Mouse (Mus musculus) lung, embryonic 14.5 days (tissue): ENCODE data around the gene Dnajc11. TPM values are rescaled to one million over a fixed set of nuclear protein-coding genes. Genes with fewer than 3 reads are reported as not detected.

ENCODE experiments used
- ATAC-seq: fragments of 200-750 bp; cut with Nextera tagmentation; 2 replicates; pipeline ENCODE4 v1.8.0; 2017; ENCODE audit warnings: mild to moderate bottlenecking, moderate TSS enrichment, moderate library complexity; ENCODE audit not compliant: insufficient read depth
- DNase-seq: peaks from one replicate; pipeline ENCODE4 v3.0.0-alpha.2; 2015
- H3K27ac ChIP-seq: fragments of 300-500 bp; sonication (generic); 2 replicates; pipeline ENCODE4 v1.5.1; 2014; ENCODE audit warnings: low read depth, mild to moderate bottlenecking, moderate library complexity
- H3K27me3 ChIP-seq: fragments of 300-500 bp; sonication (generic); 2 replicates; pipeline ENCODE4 v1.6.1; 2014; ENCODE audit warnings: low read length, control low read depth; ENCODE audit not compliant: insufficient read depth
- H3K36me3 ChIP-seq: fragments of 300-500 bp; sonication (generic); 2 replicates; pipeline ENCODE4 v1.6.1; 2014; ENCODE audit warnings: control low read depth; ENCODE audit not compliant: insufficient read depth
- H3K4me1 ChIP-seq: fragments of 300-500 bp; sonication (generic); 2 replicates; pipeline ENCODE4 v1.6.1; 2014; ENCODE audit warnings: antibody characterized with exemption, control low read depth; ENCODE audit not compliant: insufficient read depth
- H3K4me2 ChIP-seq: fragments of 300-500 bp; sonication (generic); 2 replicates; pipeline ENCODE4 v1.6.1; 2014; ENCODE audit warnings: mild to moderate bottlenecking
- H3K4me3 ChIP-seq: fragments of 300-500 bp; sonication (generic); 2 replicates; pipeline ENCODE4 v1.5.1; 2014; ENCODE audit warnings: low read depth, low read length
- H3K9ac ChIP-seq: fragments of 300-500 bp; sonication (generic); 2 replicates; pipeline ENCODE4 v1.6.1; 2014
- H3K9me3 ChIP-seq: fragments of 300-500 bp; sonication (generic); 2 replicates; pipeline ENCODE4 v1.6.1; 2016; ENCODE audit warnings: low read depth, low read length, control low read depth
- CTCF ChIP-seq: IDR thresholded peaks from 2 replicates; pipeline ENCODE4 v1.5.1; 2016; ENCODE audit warnings: antibody characterized with exemption, low read depth
- WGBS: fragments of 180-500 bp; shearing (Covaris S2); extraction: QIAGEN DNeasy Blood & Tissue Kit; methylation state at CpG from one replicate; pipeline ENCODE4 v1.1.7; 2014; 5-methylcytosine and 5-hydroxymethylcytosine counted together
- polyA plus RNA-seq: library from polyadenylated mRNA; unstranded; fragments of >200 nt; fragmentation: Nextera tagmentation; extraction: Ambion mirVana; gene quantifications from 2 replicates; pipeline ENCODE4 v1.2.1, GENCODE M21; 2014

Dnajc11 gene
- polyA plus RNA-seq, 1 experiment from 2014 or later = 65.9 TPM

- peak within 1 kb of the TSS; percentile 100 for H3K4me2 ChIP-seq
- no peaks in the 10 kb centered on the region for H3K27me3 ChIP-seq
- H3K36me3 ChIP-seq = peaks cover 12% of the 10 kb centered on the region; the same call in 1 of the 2 replicates
- peak; percentile 90 for ATAC-seq
- peak within 1 kb of the TSS; percentile 95 for H3K27ac ChIP-seq
- under 1% methylated on average over 45 of the region's 45 CpGs for WGBS
- H3K4me1 ChIP-seq = peaks cover 29% of the 10 kb centered on the region
- H3K9ac ChIP-seq = peak within 1 kb of the TSS; percentile 67
- no peak for TF ChIP-seq CTCF
- peak within 1 kb of the TSS; percentile 79 for H3K4me3 ChIP-seq
- peak; percentile 98 for DNase-seq
- no peaks in the 10 kb centered on the region for H3K9me3 ChIP-seq
These were observed 75.2 kb downstream of the Dnajc11 start, which contains the start of gene Klhl21 for GRCm38 (mm10) chr4:152008622-152009075. Klhl21 (plus strand) TSS chr4:152008803.

GRCm38 (mm10) chr4:152009076-152010051, 75.9 kb downstream of the Dnajc11 start:
- Histone ChIP-seq H3K27ac (peak overlapping the region; percentile 95), H3K4me2 (peak overlapping the region; percentile 100), H3K36me3 (peaks cover 19% of the 10 kb centered on the region), H3K27me3 (no peaks in the 10 kb centered on the region), H3K4me1 (peaks cover 29% of the 10 kb centered on the region), H3K9me3 (no peaks in the 10 kb centered on the region), H3K9ac (peak overlapping the region; percentile 67), H3K4me3 (peak overlapping the region; percentile 79)
- WGBS = under 1% methylated on average over 111 of the region's 115 CpGs
- no peak for TF ChIP-seq CTCF
- DNase-seq = peak; percentile 91
- peak; percentile 84 for ATAC-seq

GRCm38 (mm10) chr4:152010091-152010706, 76.7 kb downstream of the Dnajc11 start:
- Histone ChIP-seq H3K9ac (peak overlapping the region; percentile 67), H3K4me1 (peaks cover 29% of the 10 kb centered on the region), H3K27me3 (no peaks in the 10 kb centered on the region), H3K9me3 (no peaks in the 10 kb centered on the region), H3K27ac (peak overlapping the region; percentile 95), H3K4me2 (peak overlapping the region; percentile 100), H3K4me3 (peak overlapping the region; percentile 79), H3K36me3 (peaks cover 27% of the 10 kb centered on the region)
- TF ChIP-seq CTCF = no peak
- WGBS = under 1% methylated on average over 10 of the region's 10 CpGs
- DNase-seq = peak; percentile 77
- ATAC-seq = peak; percentile 31

- Histone ChIP-seq H3K36me3 (peaks cover 33% of the 10 kb centered on the region), H3K27me3 (no peaks in the 10 kb centered on the region), H3K4me2 (peak overlapping the region; percentile 100), H3K4me1 (peaks cover 29% of the 10 kb centered on the region), H3K4me3 (peak overlapping the region; percentile 79), H3K9ac (peak overlapping the region; percentile 67), H3K9me3 (no peaks in the 10 kb centered on the region), H3K27ac (peak overlapping the region; percentile 95)
- DNase-seq (no peak), ATAC-seq (0 out of 2 replicates have a peak, but pooled peaks have one; percentile 0)
- WGBS = 10% methylated on average over 13 of the region's 13 CpGs
- TF ChIP-seq CTCF = no peak
These were observed 77.2 kb downstream of the Dnajc11 start for GRCm38 (mm10) chr4:152010707-152011134.

- H3K27me3 ChIP-seq = no peaks in the 10 kb centered on the region
- peaks cover 38% of the 10 kb centered on the region for H3K36me3 ChIP-seq
- peak overlapping the region; percentile 79 for H3K4me3 ChIP-seq
- H3K9ac ChIP-seq = peak overlapping the region; percentile 67
- DNase-seq (no peak), ATAC-seq (no peak)
- no peak for TF ChIP-seq CTCF
- peak overlapping the region; percentile 40; the same call in 1 of the 2 replicates for H3K27ac ChIP-seq
- peak overlapping the region; percentile 100 for H3K4me2 ChIP-seq
- peaks cover 29% of the 10 kb centered on the region for H3K4me1 ChIP-seq
- WGBS = 51% methylated on average over 8 of the region's 8 CpGs
- no peaks in the 10 kb centered on the region for H3K9me3 ChIP-seq
These were observed 77.8 kb downstream of the Dnajc11 start for GRCm38 (mm10) chr4:152011171-152011760.

GRCm38 (mm10) chr4:152012109-152012508, 78.6 kb downstream of the Dnajc11 start:
- Histone ChIP-seq H3K9ac (no peak overlapping the region; the same call in 1 of the 2 replicates), H3K36me3 (peaks cover 46% of the 10 kb centered on the region), H3K9me3 (no peaks in the 10 kb centered on the region), H3K27ac (no peak overlapping the region), H3K4me3 (no peak overlapping the region), H3K4me2 (no peak overlapping the region; the same call in 1 of the 2 replicates), H3K27me3 (no peaks in the 10 kb centered on the region), H3K4me1 (peaks cover 27% of the 10 kb centered on the region)
- DNase-seq = no peak
- no peak for ATAC-seq
- 87% methylated on average over 16 of the region's 16 CpGs for WGBS
- no peak for TF ChIP-seq CTCF
